Mouse (Mus musculus) heart, adult 2 months (tissue): ENCODE measurements at regions not wholly inside any gene's neighbourhood (a gene's known extent, or its start where the extent isn't known, plus 50 kb on each side); places are given as distances from the start of the nearest gene placed in this dataset.
A peak's percentile ranks its signal among the peaks of the same experiment; 100 is the strongest.
"Not testable (repeated sequence)": the region's sequence is repeated elsewhere in the genome, so short reads cannot be mapped to it uniquely, and the experiment has no call there.

Experiments used
- DNase-seq, 2 experiments: peaks; one replicate each; pipeline ENCODE4 v3.0.0; 2021
- H3K27ac ChIP-seq: fragments of 200-600 bp; 2 replicates; pipeline ENCODE4 v1.8.1; 2022
- H3K27me3 ChIP-seq: fragments of 200-500 bp; 2 replicates; pipeline ENCODE4 v1.6.1; 2012; ENCODE audit warnings: mild to moderate bottlenecking, low read length, inconsistent platforms, mixed read lengths; ENCODE audit not compliant: control insufficient read depth, insufficient read depth
- H3K36me3 ChIP-seq: fragments of 200-500 bp; 2 replicates; pipeline ENCODE4 v1.6.1; 2012; ENCODE audit warnings: low read length, inconsistent platforms; ENCODE audit not compliant: control insufficient read depth, insufficient read depth
- H3K4me1 ChIP-seq: fragments of 200-500 bp; 2 replicates; pipeline ENCODE4 v1.6.1; 2011; ENCODE audit warnings: low read length; ENCODE audit not compliant: control insufficient read depth, insufficient read depth
- H3K4me3 ChIP-seq: fragments of 200-600 bp; 2 replicates; pipeline ENCODE4 v1.8.1; 2022
- H3K79me2 ChIP-seq: fragments of 200-500 bp; replicated peaks from 2 replicates; pipeline ENCODE4 v1.6.1; 2012; ENCODE audit warnings: mild to moderate bottlenecking, inconsistent platforms, low read length, moderate library complexity, mixed read lengths; ENCODE audit not compliant: control insufficient read depth, insufficient read depth
- H3K9ac ChIP-seq: fragments of 200-500 bp; 2 replicates; pipeline ENCODE4 v1.6.1; 2012; ENCODE audit warnings: low read depth, mild to moderate bottlenecking, control low read depth, inconsistent platforms, low read length, mixed read lengths
- CTCF ChIP-seq: fragments of 200-600 bp; IDR thresholded peaks from 2 replicates; pipeline ENCODE4 v1.8.1; 2022; ENCODE audit warnings: antibody characterized with exemption, mild to moderate bottlenecking, moderate library complexity
- EP300 ChIP-seq: fragments of 200-500 bp; IDR thresholded peaks from 2 replicates; pipeline ENCODE4 v1.6.1; 2011; ENCODE audit warnings: low read depth, low read length, control low read depth; ENCODE audit not compliant: insufficient read depth
- POLR2A ChIP-seq: fragments of 200-500 bp; IDR thresholded peaks from 2 replicates; pipeline ENCODE4 v1.6.1; 2011; ENCODE audit warnings: mild to moderate bottlenecking, low read depth, low read length, control low read depth; ENCODE audit not compliant: insufficient read depth
- whole genome bisulfite sequencing: fragments of 180-500 bp; shearing (Covaris S2); methylation state at CpG from one replicate; pipeline ENCODE4 v1.1.7; 2018; 5-methylcytosine and 5-hydroxymethylcytosine counted together
- intact Hi-C: fragments of 180-260 bp; cut with DNase I; formaldehyde crosslinking; loops from one replicate; pipeline ENCODE4 v1.15.1; 2025

DNA sequence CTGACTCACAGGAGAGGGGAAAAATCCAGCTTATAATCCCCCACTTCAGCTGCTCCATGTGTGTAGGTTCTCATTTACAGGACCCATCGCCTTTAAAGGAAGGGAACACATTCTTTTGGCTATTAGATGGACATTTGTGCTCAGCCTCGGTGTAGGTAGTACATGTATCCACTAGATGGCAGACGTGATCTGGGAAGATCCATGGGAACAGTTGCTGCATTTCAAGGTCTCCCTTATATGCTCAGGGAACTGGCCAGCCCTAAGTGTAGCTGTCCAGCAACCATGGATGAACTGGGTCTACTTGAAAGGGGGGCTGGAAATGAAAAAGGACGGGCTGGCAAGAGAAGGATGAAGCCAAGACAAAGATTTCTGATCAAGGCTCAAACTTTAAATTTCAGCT lies 124.0 kb downstream of the Akain1 start:
- Histone ChIP-seq H3K79me2 (no peaks in the 10 kb centered on the region), H3K9ac (no peak overlapping the region), H3K27ac (no peak overlapping the region), H3K27me3 (no peaks in the 10 kb centered on the region), H3K4me3 (no peak overlapping the region), H3K36me3 (no peaks in the 10 kb centered on the region), H3K4me1 (no peaks in the 10 kb centered on the region)
- intact Hi-C loops = no loop called here
- no peak for DNase-seq
- 12% methylated on average over 4 of the region's 4 CpGs for WGBS
- TF ChIP-seq EP300 = no peak
- TF ChIP-seq CTCF = peak; percentile 78

DNA sequence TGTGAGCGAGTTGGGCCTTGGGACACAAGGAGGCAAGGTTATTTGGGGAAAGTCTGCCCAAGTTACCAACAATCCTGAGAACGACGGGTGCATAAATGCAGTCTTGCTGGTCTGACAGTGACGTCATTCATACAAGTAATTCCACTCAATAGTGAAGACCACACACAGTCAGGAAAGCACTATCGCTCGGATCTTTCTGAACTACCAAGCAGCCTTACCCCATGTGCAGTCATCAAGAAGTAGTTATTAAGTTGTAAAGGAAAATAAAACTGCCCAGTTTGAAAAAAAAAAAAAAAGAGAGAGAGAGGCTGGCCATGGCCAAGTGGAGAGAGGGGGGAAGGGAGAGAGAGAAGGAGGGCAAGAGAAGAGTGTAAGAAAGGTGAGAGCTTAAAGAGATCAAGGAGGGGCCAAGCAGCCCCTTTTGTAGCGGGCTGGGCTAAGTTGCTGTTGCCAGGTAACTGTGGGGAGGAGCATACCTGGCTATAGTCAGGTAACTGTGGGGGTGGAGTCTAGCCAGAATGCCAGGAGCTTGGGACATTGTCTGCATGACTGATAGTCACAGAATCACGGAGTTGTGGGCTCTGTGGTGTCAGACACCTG lies 132.0 kb downstream of the Akain1 start:
- H3K4me1 ChIP-seq, H3K9ac ChIP-seq, DNase-seq, H3K36me3 ChIP-seq, intact Hi-C loops, H3K79me2 ChIP-seq, H3K4me3 ChIP-seq, H3K27ac ChIP-seq, H3K27me3 ChIP-seq: not testable (repeated sequence)
- 63% methylated on average over 8 of the region's 8 CpGs for WGBS

DNA sequence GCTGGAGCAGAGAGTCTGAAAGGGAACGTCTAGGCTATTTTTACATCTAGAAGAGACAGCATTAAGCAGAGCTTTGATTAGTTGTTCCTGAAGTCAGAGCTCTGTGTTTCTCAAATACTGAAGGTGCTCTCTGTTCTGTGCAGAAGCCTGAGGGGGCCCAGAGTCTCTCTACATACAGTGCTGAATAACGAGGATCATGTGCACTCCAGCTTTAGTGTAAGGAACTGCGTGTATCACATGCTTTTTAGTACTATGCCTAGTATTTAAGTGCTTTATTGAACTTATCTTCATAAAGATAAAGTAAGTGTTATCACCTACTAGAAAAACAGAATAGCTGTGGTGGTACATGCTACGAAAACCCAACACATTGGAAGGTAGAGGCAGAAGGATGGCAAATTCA lies 151.4 kb downstream of the Akain1 start:
- TF ChIP-seq EP300 (no peak), CTCF (no peak), POLR2A (no peak)
- 58% methylated on average over 4 of the region's 4 CpGs for WGBS
- H3K27me3 ChIP-seq = no peaks in the 10 kb centered on the region
- no peak overlapping the region for H3K27ac ChIP-seq
- no peaks in the 10 kb centered on the region for H3K4me1 ChIP-seq
- intact Hi-C loops = no loop called here
- no peak overlapping the region for H3K4me3 ChIP-seq
- DNase-seq = no peak
- no peaks in the 10 kb centered on the region for H3K79me2 ChIP-seq
- no peak overlapping the region for H3K9ac ChIP-seq
- H3K36me3 ChIP-seq = no peaks in the 10 kb centered on the region

GRCm38 (mm10) chr17:69597773-69598295 lies 158.7 kb downstream of the Akain1 start:
- no peak for DNase-seq
- Histone ChIP-seq H3K79me2 (no peaks in the 10 kb centered on the region), H3K9ac (no peak overlapping the region), H3K4me1 (no peaks in the 10 kb centered on the region), H3K27me3 (no peaks in the 10 kb centered on the region), H3K27ac (no peak overlapping the region), H3K36me3 (no peaks in the 10 kb centered on the region), H3K4me3 (no peak overlapping the region)
- TF ChIP-seq EP300 (no peak), CTCF (no peak), POLR2A (no peak)
- WGBS = 69% methylated on average over 3 of the region's 3 CpGs
- intact Hi-C loops = no loop called here

GRCm38 (mm10) chr17:69598461-69598860 lies 159.3 kb downstream of the Akain1 start:
- TF ChIP-seq EP300 (no peak), CTCF (no peak), POLR2A (no peak)
- Histone ChIP-seq H3K36me3 (no peaks in the 10 kb centered on the region), H3K9ac (no peak overlapping the region), H3K27me3 (no peaks in the 10 kb centered on the region), H3K4me1 (no peaks in the 10 kb centered on the region), H3K79me2 (no peaks in the 10 kb centered on the region), H3K27ac (no peak overlapping the region), H3K4me3 (no peak overlapping the region)
- WGBS = 85% methylated on average over 5 of the region's 5 CpGs
- intact Hi-C loops = no loop called here
- DNase-seq = no peak

DNA sequence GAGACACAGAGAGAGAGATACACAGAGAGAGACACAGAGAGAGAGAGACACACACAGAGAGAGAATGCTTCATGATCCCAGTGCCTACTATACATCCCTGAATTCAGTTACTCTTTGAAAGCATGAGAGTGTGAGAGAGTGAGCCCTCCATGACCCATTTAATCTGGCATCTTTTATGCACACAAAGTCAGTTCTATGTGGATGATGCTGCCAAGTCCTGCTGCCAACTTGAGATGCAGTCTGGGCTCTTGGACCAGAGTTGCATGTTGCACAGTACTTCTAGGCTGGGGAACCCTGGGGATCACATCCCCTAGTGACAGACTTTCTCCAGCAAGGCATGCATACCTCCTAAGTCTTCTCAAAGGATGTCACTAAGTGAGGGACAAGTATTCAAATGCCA lies 164.5 kb downstream of the Akain1 start:
- H3K4me1 ChIP-seq = no peaks in the 10 kb centered on the region
- TF ChIP-seq POLR2A = no peak
- TF ChIP-seq CTCF = no peak
- no peak for TF ChIP-seq EP300
- intact Hi-C loops = no loop called here

More for the DNA sequence above, 164.5 kb downstream of the Akain1 start:
- no peaks in the 10 kb centered on the region for H3K36me3 ChIP-seq
- no peak overlapping the region for H3K9ac ChIP-seq
- no peaks in the 10 kb centered on the region for H3K27me3 ChIP-seq
- H3K4me3 ChIP-seq = no peak overlapping the region
- H3K79me2 ChIP-seq = no peaks in the 10 kb centered on the region
- no peak overlapping the region for H3K27ac ChIP-seq
- DNase-seq = no peak
